Comparison of ENCODE assay signal across 9 mouse cellular contexts in the genomic region with DNA sequence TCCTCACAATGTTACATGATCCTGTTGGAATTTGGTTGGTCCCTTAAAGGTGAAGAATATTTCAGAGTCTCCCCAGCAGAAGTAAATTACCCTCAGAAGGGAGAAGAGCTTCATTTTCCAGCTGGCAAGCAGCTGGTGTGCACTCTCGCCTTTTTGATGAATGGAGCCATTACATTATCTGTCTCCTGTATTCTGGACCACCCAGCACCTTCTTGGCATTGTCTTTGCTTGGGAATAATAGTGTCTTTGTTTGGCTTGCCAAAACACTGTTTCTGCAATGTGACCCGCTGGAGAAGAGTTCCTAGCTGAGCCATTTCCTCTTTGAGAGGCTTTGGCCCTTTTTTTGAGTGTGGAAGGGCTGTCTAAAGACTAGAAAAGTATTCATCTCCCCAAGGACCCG.
DNase-seq lines count a peak whose midpoint lies in the region; ATAC-seq and TF ChIP-seq lines count a peak whose summit lies in the region.
"Had no signal": no experiment of that assay in that cellular context is flagged by ENCODE, and none has a peak within 500 bp of the region (broad histone marks: within the 10 kb centered on the region; RNA-seq: fewer than 3 reads in every experiment).

No protein-coding gene starts in this region.

- intact Hi-C loops in gastrocnemius, adult 2 months (cut with DNase I): no loop called here
- intact Hi-C loops in gastrocnemius, postnatal 14 days (cut with DNase I; ENCODE audit: low total_unique reads): no loop called here

- H3K4me2 ChIP-seq in midbrain, postnatal 0 days (ENCODE audit: low read depth, low read length, poor library complexity, severe bottlenecking): no peak overlapping the region
- H3K4me2 ChIP-seq in midbrain, embryonic 11.5 days: no peak overlapping the region
- H3K4me2 ChIP-seq: liver, embryonic 13.5 days had no signal

- no peak for TF ChIP-seq CTCF in gastrocnemius, adult 2 months (IDR thresholded peaks at IDR 0.05)
- TF ChIP-seq CTCF in midbrain, postnatal 0 days (IDR thresholded peaks at IDR 0.05): no peak

- WGBS in midbrain, postnatal 0 days: 42% methylated on average over 3 of the region's 3 CpGs
- WGBS in midbrain, embryonic 11.5 days: 56% methylated on average over 3 of the region's 3 CpGs

- peak; percentile 52; the same call in 1 of the 2 replicates for ATAC-seq in midbrain, postnatal 0 days (ENCODE audit: low FRiP score)
- no peak for ATAC-seq in midbrain, embryonic 11.5 days (ENCODE audit: low FRiP score)

- no peaks in the 10 kb centered on the region for H3K36me3 ChIP-seq in midbrain, postnatal 0 days (ENCODE audit: insufficient read depth, low read length)
- no peaks in the 10 kb centered on the region for H3K36me3 ChIP-seq in midbrain, embryonic 11.5 days (ENCODE audit: control insufficient read depth, insufficient read depth, low read length)
- H3K36me3 ChIP-seq: liver, embryonic 13.5 days had no signal

- H3K4me1 ChIP-seq in midbrain, postnatal 0 days (ENCODE audit: insufficient read depth, low read length): no peaks in the 10 kb centered on the region
- no peaks in the 10 kb centered on the region for H3K4me1 ChIP-seq in midbrain, embryonic 11.5 days (ENCODE audit: control insufficient read depth, insufficient read depth, low read length)
- H3K4me1 ChIP-seq: liver, embryonic 13.5 days had no signal

- H3K27me3 ChIP-seq in midbrain, postnatal 0 days (ENCODE audit: insufficient read depth, low read length): no peaks in the 10 kb centered on the region
- H3K27me3 ChIP-seq in midbrain, embryonic 11.5 days (ENCODE audit: control insufficient read depth, insufficient read depth, low read length): no peaks in the 10 kb centered on the region
- H3K27me3 ChIP-seq: liver, embryonic 13.5 days had no signal

- DNase-seq in gastrocnemius, adult 2 months: peak; percentile 26
- DNase-seq in gastrocnemius, postnatal 14 days: no peak
- peak; percentile 86 for DNase-seq in midbrain, postnatal 0 days (ENCODE audit: low spot score)
- no peak for DNase-seq in midbrain, embryonic 11.5 days (ENCODE audit: low spot score, missing footprints)
- peak; percentile 51 for DNase-seq in heart, postnatal 4 days
- peak; percentile 31 for DNase-seq in skeletal muscle tissue, adult 2 months (ENCODE audit: low read depth, low spot score)
- no peak for DNase-seq in urinary bladder, adult 2 months (ENCODE audit: low spot score)
- DNase-seq in spleen, postnatal 4 days (ENCODE audit: low spot score in 2 of 2): no peak
- DNase-seq: liver, embryonic 13.5 days had no signal

- H3K27ac ChIP-seq in gastrocnemius, adult 2 months: peak overlapping the region; percentile 52
- H3K27ac ChIP-seq in midbrain, postnatal 0 days (ENCODE audit: low read depth, low read length): no peak overlapping the region
- H3K27ac ChIP-seq in midbrain, embryonic 11.5 days (ENCODE audit: low read depth, low read length): no peak overlapping the region
- H3K27ac ChIP-seq: liver, embryonic 13.5 days had no signal

- H3K4me3 ChIP-seq in gastrocnemius, adult 2 months: no peak overlapping the region
- H3K4me3 ChIP-seq in midbrain, postnatal 0 days (ENCODE audit: low read depth, low read length): no peak overlapping the region
- H3K4me3 ChIP-seq in midbrain, embryonic 11.5 days (ENCODE audit: low read depth, low read length): no peak overlapping the region
- H3K4me3 ChIP-seq: liver, embryonic 13.5 days had no signal

- H3K9ac ChIP-seq in midbrain, postnatal 0 days (replicated peaks; ENCODE audit: low read length, poor library complexity, severe bottlenecking): no peak overlapping the region
- H3K9ac ChIP-seq in midbrain, embryonic 11.5 days (ENCODE audit: low read length): no peak overlapping the region
- H3K9ac ChIP-seq: liver, embryonic 13.5 days had no signal

- H3K9me3 ChIP-seq in midbrain, postnatal 0 days (ENCODE audit: low read length): no peaks in the 10 kb centered on the region
- H3K9me3 ChIP-seq in midbrain, embryonic 11.5 days (ENCODE audit: control insufficient read depth, low read length): no peaks in the 10 kb centered on the region
- H3K9me3 ChIP-seq: liver, embryonic 13.5 days had no signal

Comparison
In these comparisons a context has a peak if more than half of its experiments do, and no peak if none do; other contexts are left out.
1. DNase-seq: peak in gastrocnemius, adult 2 months (single experiment), midbrain, postnatal 0 days (single experiment), heart, postnatal 4 days (single experiment) and skeletal muscle tissue, adult 2 months (single experiment); none in gastrocnemius, postnatal 14 days (single experiment), midbrain, embryonic 11.5 days (single experiment), urinary bladder, adult 2 months (single experiment) and spleen, postnatal 4 days (0 of 2).